Mouse (Mus musculus): ENCODE measurements around the gene A630089N07Rik. TPM values are rescaled to one million over a fixed set of nuclear protein-coding genes. Genes with fewer than 3 reads are reported as not detected.

A630089N07Rik gene
- polyA plus RNA-seq, 1 experiment from 2014 or later, result 31.7 TPM

GRCm38 (mm10) chr16:97981362-97981761 is 100.9 kb downstream of the A630089N07Rik start:
- H3K36me3 ChIP-seq (ENCODE audit: control insufficient read depth, insufficient read depth, low read length), result no peaks in the 10 kb centered on the region
- no peak overlapping the region for H3K4me2 ChIP-seq (ENCODE audit: low read depth, severe bottlenecking)
- no peaks in the 10 kb centered on the region for H3K9me3 ChIP-seq (ENCODE audit: control insufficient read depth, low read length)
- no peak for ATAC-seq (ENCODE audit: insufficient number of reproducible peaks, low FRiP score, low TSS enrichment, low read depth)
- DNase-seq (ENCODE audit: low spot score), result no peak
- no peaks in the 10 kb centered on the region for H3K4me1 ChIP-seq (ENCODE audit: control insufficient read depth, insufficient read depth, low read length)
- H3K27ac ChIP-seq (replicated peaks; ENCODE audit: low read depth, low read length), result no peak overlapping the region
- H3K9ac ChIP-seq (ENCODE audit: low read length), result no peak overlapping the region
- H3K4me3 ChIP-seq (ENCODE audit: low read depth, low read length), result no peak overlapping the region
- H3K27me3 ChIP-seq (ENCODE audit: control insufficient read depth, insufficient read depth, low read length), result no peaks in the 10 kb centered on the region
- 88% methylated on average over 1 of the region's 1 CpGs for WGBS

- Histone ChIP-seq H3K9me3 (ENCODE audit: control insufficient read depth, low read length) (no peaks in the 10 kb centered on the region), H3K9ac (ENCODE audit: low read length) (no peak overlapping the region), H3K27ac (replicated peaks; ENCODE audit: low read depth, low read length) (no peak overlapping the region), H3K36me3 (ENCODE audit: control insufficient read depth, insufficient read depth, low read length) (no peaks in the 10 kb centered on the region), H3K4me3 (ENCODE audit: low read depth, low read length) (no peak overlapping the region), H3K4me2 (ENCODE audit: low read depth, severe bottlenecking) (no peak overlapping the region), H3K4me1 (ENCODE audit: control insufficient read depth, insufficient read depth, low read length) (no peaks in the 10 kb centered on the region), H3K27me3 (ENCODE audit: control insufficient read depth, insufficient read depth, low read length) (no peaks in the 10 kb centered on the region)
- ATAC-seq (ENCODE audit: insufficient number of reproducible peaks, low FRiP score, low TSS enrichment, low read depth) (no peak), DNase-seq (ENCODE audit: low spot score) (no peak)
- WGBS, result 85% methylated on average over 3 of the region's 3 CpGs
These were observed 104.5 kb downstream of the A630089N07Rik start for GRCm38 (mm10) chr16:97977722-97978121.

- H3K4me3 ChIP-seq (ENCODE audit: low read depth, low read length), result no peak overlapping the region
- H3K4me1 ChIP-seq (ENCODE audit: control insufficient read depth, insufficient read depth, low read length), result no peaks in the 10 kb centered on the region
- WGBS, result 87% methylated on average over 1 of the region's 1 CpGs
- ATAC-seq (ENCODE audit: insufficient number of reproducible peaks, low FRiP score, low TSS enrichment, low read depth), result no peak
- H3K27ac ChIP-seq (replicated peaks; ENCODE audit: low read depth, low read length), result no peak overlapping the region
- no peaks in the 10 kb centered on the region for H3K9me3 ChIP-seq (ENCODE audit: control insufficient read depth, low read length)
- no peak for DNase-seq (ENCODE audit: low spot score)
- no peak overlapping the region for H3K9ac ChIP-seq (ENCODE audit: low read length)
- H3K4me2 ChIP-seq (ENCODE audit: low read depth, severe bottlenecking), result no peak overlapping the region
- H3K27me3 ChIP-seq (ENCODE audit: control insufficient read depth, insufficient read depth, low read length), result no peaks in the 10 kb centered on the region
- no peaks in the 10 kb centered on the region for H3K36me3 ChIP-seq (ENCODE audit: control insufficient read depth, insufficient read depth, low read length)
These were observed 105.0 kb downstream of the A630089N07Rik start for GRCm38 (mm10) chr16:97977277-97977676.

GRCm38 (mm10) chr16:97963956-97964540 is 118.2 kb downstream of the A630089N07Rik start:
- no peak overlapping the region for H3K4me3 ChIP-seq (ENCODE audit: low read depth, low read length)
- no peak overlapping the region for H3K4me2 ChIP-seq (ENCODE audit: low read depth, severe bottlenecking)
- DNase-seq (ENCODE audit: low spot score), result no peak
- H3K9ac ChIP-seq (ENCODE audit: low read length), result no peak overlapping the region
- no peak for ATAC-seq (ENCODE audit: insufficient number of reproducible peaks, low FRiP score, low TSS enrichment, low read depth)
- H3K27me3 ChIP-seq (ENCODE audit: control insufficient read depth, insufficient read depth, low read length), result no peaks in the 10 kb centered on the region
- no peak overlapping the region for H3K27ac ChIP-seq (replicated peaks; ENCODE audit: low read depth, low read length)
- WGBS, result 88% methylated on average over 3 of the region's 3 CpGs
- H3K9me3 ChIP-seq (ENCODE audit: control insufficient read depth, low read length), result no peaks in the 10 kb centered on the region
- H3K36me3 ChIP-seq (ENCODE audit: control insufficient read depth, insufficient read depth, low read length), result no peaks in the 10 kb centered on the region
- H3K4me1 ChIP-seq (ENCODE audit: control insufficient read depth, insufficient read depth, low read length), result 0 out of 2 replicates have a peak, but pooled peaks cover 5% of the 10 kb centered on the region

- under 1% methylated on average over 77 of the region's 78 CpGs for WGBS
- H3K9ac ChIP-seq (ENCODE audit: low read length), result peak within 1 kb of the TSS; percentile 83
- H3K27me3 ChIP-seq (ENCODE audit: control insufficient read depth, insufficient read depth, low read length), result no peaks in the 10 kb centered on the region
- 0 out of 2 replicates have a peak, but pooled peaks cover 5% of the 10 kb centered on the region for H3K4me1 ChIP-seq (ENCODE audit: control insufficient read depth, insufficient read depth, low read length)
- peak within 1 kb of the TSS; percentile 73 for H3K4me3 ChIP-seq (ENCODE audit: low read depth, low read length)
- H3K4me2 ChIP-seq (ENCODE audit: low read depth, severe bottlenecking), result peak within 1 kb of the TSS; percentile 91
- peak within 1 kb of the TSS; percentile 89 for H3K27ac ChIP-seq (replicated peaks; ENCODE audit: low read depth, low read length)
- ATAC-seq (ENCODE audit: insufficient number of reproducible peaks, low FRiP score, low TSS enrichment, low read depth) (peak; percentile 99), DNase-seq (ENCODE audit: low spot score) (peak; percentile 95)
- no peaks in the 10 kb centered on the region for H3K36me3 ChIP-seq (ENCODE audit: control insufficient read depth, insufficient read depth, low read length)
- H3K9me3 ChIP-seq (ENCODE audit: control insufficient read depth, low read length), result no peaks in the 10 kb centered on the region
These were observed 119.9 kb downstream of the A630089N07Rik start, which contains the start of the genes C2cd2 and Zbtb21 for GRCm38 (mm10) chr16:97962151-97962948. TSS of gene C2cd2 (minus strand) at chr16:97962598. TSS of gene Zbtb21 (minus strand) at chr16:97962622.

- DNase-seq (ENCODE audit: low spot score) (no peak), ATAC-seq (ENCODE audit: insufficient number of reproducible peaks, low FRiP score, low TSS enrichment, low read depth) (peak; percentile 33)
- peak overlapping the region; percentile 89; the same call in 1 of the 2 replicates for H3K27ac ChIP-seq (replicated peaks; ENCODE audit: low read depth, low read length)
These were observed 120.7 kb downstream of the A630089N07Rik start for GRCm38 (mm10) chr16:97961381-97962150.

GRCm38 (mm10) chr16:97960348-97960747 is 121.9 kb downstream of the A630089N07Rik start:
- Histone ChIP-seq H3K9me3 (ENCODE audit: control insufficient read depth, low read length) (no peaks in the 10 kb centered on the region), H3K4me1 (ENCODE audit: control insufficient read depth, insufficient read depth, low read length) (0 out of 2 replicates have a peak, but pooled peaks cover 5% of the 10 kb centered on the region), H3K4me2 (ENCODE audit: low read depth, severe bottlenecking) (no peak overlapping the region), H3K36me3 (ENCODE audit: control insufficient read depth, insufficient read depth, low read length) (no peaks in the 10 kb centered on the region), H3K4me3 (ENCODE audit: low read depth, low read length) (no peak overlapping the region), H3K27me3 (ENCODE audit: control insufficient read depth, insufficient read depth, low read length) (no peaks in the 10 kb centered on the region), H3K9ac (ENCODE audit: low read length) (no peak overlapping the region), H3K27ac (replicated peaks; ENCODE audit: low read depth, low read length) (no peak overlapping the region)
- ATAC-seq (ENCODE audit: insufficient number of reproducible peaks, low FRiP score, low TSS enrichment, low read depth) (no peak), DNase-seq (ENCODE audit: low spot score) (no peak)
- 94% methylated on average over 3 of the region's 3 CpGs for WGBS

More at GRCm38 (mm10) chr16:97961381-97962150, 120.7 kb downstream of the A630089N07Rik start:
- H3K9ac ChIP-seq (ENCODE audit: low read length), result peak overlapping the region; percentile 83
- peak overlapping the region; percentile 73 for H3K4me3 ChIP-seq (ENCODE audit: low read depth, low read length)
- no peaks in the 10 kb centered on the region for H3K36me3 ChIP-seq (ENCODE audit: control insufficient read depth, insufficient read depth, low read length)
- WGBS, result 10% methylated on average over 36 of the region's 36 CpGs
- H3K4me1 ChIP-seq (ENCODE audit: control insufficient read depth, insufficient read depth, low read length), result 0 out of 2 replicates have a peak, but pooled peaks cover 5% of the 10 kb centered on the region
- peak overlapping the region; percentile 91 for H3K4me2 ChIP-seq (ENCODE audit: low read depth, severe bottlenecking)
- no peaks in the 10 kb centered on the region for H3K27me3 ChIP-seq (ENCODE audit: control insufficient read depth, insufficient read depth, low read length)
- no peaks in the 10 kb centered on the region for H3K9me3 ChIP-seq (ENCODE audit: control insufficient read depth, low read length)

GRCm38 (mm10) chr16:97958401-97958973 is 123.8 kb downstream of the A630089N07Rik start:
- DNase-seq (ENCODE audit: low spot score), result no peak
- no peak overlapping the region for H3K27ac ChIP-seq (replicated peaks; ENCODE audit: low read depth, low read length)
- H3K36me3 ChIP-seq (ENCODE audit: control insufficient read depth, insufficient read depth, low read length), result no peaks in the 10 kb centered on the region

More at GRCm38 (mm10) chr16:97958401-97958973, 123.8 kb downstream of the A630089N07Rik start:
- Histone ChIP-seq H3K9ac (ENCODE audit: low read length) (no peak overlapping the region), H3K4me1 (ENCODE audit: control insufficient read depth, insufficient read depth, low read length) (0 out of 2 replicates have a peak, but pooled peaks cover 5% of the 10 kb centered on the region), H3K4me3 (ENCODE audit: low read depth, low read length) (no peak overlapping the region), H3K27me3 (ENCODE audit: control insufficient read depth, insufficient read depth, low read length) (no peaks in the 10 kb centered on the region), H3K9me3 (ENCODE audit: control insufficient read depth, low read length) (no peaks in the 10 kb centered on the region), H3K4me2 (ENCODE audit: low read depth, severe bottlenecking) (no peak overlapping the region)
- no peak for ATAC-seq (ENCODE audit: insufficient number of reproducible peaks, low FRiP score, low TSS enrichment, low read depth)

Measured in limb, embryonic 11.5 days (tissue).